Mouse (Mus musculus) adrenal gland, adult (tissue): ENCODE measurements around the gene Ckap2.

Source experiments
- DNase-seq, 2 experiments: peaks; one replicate each; pipeline ENCODE4 v3.0.0; 2022 to 2023; ENCODE audit warnings: low spot score in 1 of 2; ENCODE audit not compliant: inconsistent age in 2 of 2

Gene Ckap2

GRCm38 (mm10) chr8:22185431-22186397 lies at the start of gene Ckap2:
Gene Ckap2, minus strand, starts transcription at chr8:22185819.
- DNase-seq = peak; percentile 92 to 98

DNA sequence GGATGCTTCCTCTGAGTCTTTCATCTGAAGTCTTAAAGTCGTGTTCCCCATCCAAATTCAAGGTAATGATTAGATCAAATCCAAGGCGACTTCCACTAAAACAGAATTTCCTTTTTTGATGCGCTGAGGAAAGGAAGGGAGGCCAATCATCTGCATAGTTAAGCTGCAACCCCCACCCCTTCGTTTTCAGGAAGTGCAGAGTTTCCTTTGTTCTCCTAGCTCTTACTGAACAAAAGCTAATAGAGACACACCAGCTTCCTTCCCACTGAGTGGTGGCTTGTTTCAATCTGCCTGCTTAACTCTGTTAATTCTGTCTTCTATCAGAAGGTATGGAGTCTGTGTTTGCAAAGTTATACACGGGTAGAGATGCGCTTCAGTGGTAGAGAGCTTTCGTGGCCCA lies 43.0 kb upstream of the Ckap2 start:
- DNase-seq = peak in 1 of 2 experiments; percentile 32

DNA sequence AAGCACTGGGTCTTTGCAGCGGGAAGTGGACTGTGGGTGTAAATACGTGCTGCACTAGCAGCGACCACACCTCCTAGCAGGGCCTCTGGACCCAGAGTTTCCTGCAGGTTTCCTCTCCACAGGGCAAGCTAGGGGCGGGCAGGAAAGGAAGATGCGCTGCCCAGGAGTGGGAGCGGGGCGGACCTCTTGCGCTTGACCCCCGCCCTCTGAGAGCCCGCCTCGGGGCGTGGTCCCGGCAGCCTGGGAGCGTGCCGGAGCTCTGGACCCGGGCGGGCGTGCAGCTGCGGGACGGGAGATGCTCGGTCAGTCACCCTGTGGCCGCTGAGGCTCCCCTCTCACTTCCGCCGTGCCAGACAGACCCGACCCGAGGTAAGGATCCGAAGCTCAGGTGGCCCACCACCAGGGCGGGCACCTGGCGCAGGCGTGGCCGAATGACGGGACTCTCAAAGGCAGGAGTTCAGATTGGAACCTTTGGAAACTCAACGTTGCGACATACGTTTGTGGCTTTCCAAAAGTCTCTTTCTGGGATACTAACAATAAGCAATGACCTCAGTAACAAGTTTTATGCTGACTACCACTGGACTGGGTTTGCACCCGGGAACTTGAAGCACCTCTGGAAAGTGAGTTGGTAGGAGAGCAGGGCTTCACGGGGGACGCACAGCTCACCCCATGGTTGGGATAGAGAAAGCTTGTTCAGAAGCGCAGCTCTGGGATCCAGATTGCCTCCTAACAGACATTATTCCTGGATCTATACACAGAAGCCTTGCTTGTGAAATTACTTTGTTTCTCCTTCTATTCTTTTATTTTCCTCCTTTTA lies 41.6 kb upstream of the Ckap2 start, which contains the start of gene Thsd1:
Gene Thsd1 (plus strand): TSS at position 253 of the 817 bp plus-strand sequence.
- DNase-seq = peak; percentile 71 to 83

GRCm38 (mm10) chr8:22226361-22226760 lies 40.7 kb upstream of the Ckap2 start:
- no peak for DNase-seq

- DNase-seq = peak; percentile 88 to 95
Observed at GRCm38 (mm10) chr8:22214826-22215225, 29.2 kb upstream of the Ckap2 start.

- no peak for DNase-seq
Observed at GRCm38 (mm10) chr8:22209012-22209411, 23.4 kb upstream of the Ckap2 start.

GRCm38 (mm10) chr8:22207535-22207934 lies 21.9 kb upstream of the Ckap2 start:
- DNase-seq = no peak

GRCm38 (mm10) chr8:22199481-22199880 lies 13.9 kb upstream of the Ckap2 start:
- DNase-seq = no peak

DNA sequence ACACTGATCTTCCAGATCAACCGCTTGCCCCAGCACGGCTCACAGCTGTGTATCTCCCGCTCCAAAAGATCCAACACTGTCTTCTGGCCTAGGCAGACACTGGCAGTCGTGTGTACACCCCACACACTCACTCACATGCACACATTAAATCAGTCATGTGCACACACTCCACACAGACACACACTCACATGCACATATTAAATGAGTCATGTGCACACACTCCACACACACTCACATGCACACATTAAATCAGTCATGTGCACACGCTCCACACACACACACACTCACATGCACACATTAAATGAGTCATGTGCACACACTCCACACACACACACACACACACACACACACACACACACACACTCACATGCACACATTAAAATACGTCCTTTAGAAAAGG lies 12.3 kb upstream of the Ckap2 start:
- DNase-seq = no peak

DNA sequence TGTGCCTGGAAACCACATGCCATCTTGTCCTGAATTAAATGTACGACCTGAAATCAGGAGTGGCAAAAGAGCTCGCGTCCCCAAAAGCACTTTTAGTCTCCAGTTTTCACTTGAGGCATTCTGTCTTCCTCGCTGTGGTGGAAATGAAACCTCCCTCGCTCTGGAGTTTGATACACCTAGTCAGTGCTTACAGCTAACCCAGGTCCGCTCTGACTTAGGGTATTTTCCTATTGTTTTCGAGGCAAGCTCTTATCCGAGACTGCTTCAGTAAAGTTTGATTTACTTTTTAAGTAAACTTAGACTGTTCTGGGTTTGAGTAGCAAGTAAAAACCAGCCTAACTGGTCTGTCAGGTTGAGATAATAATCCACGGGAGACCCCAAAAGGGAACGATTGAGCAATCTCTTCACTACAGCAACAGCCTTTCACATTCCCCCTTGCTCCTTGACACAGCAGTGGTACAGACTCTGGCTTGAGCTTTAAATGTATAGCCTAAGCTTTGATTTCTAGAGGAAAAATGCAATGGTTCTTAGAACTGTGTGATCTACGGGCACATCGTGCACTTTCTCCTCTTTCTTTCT lies 7.9 kb upstream of the Ckap2 start:
- DNase-seq = no peak

- DNase-seq = peak; percentile 92 to 98
Observed at GRCm38 (mm10) chr8:22192660-22193431, 7.2 kb upstream of the Ckap2 start, which contains the start of gene Vps36. Gene Vps36, plus strand, starts transcription at chr8:22192809.

DNA sequence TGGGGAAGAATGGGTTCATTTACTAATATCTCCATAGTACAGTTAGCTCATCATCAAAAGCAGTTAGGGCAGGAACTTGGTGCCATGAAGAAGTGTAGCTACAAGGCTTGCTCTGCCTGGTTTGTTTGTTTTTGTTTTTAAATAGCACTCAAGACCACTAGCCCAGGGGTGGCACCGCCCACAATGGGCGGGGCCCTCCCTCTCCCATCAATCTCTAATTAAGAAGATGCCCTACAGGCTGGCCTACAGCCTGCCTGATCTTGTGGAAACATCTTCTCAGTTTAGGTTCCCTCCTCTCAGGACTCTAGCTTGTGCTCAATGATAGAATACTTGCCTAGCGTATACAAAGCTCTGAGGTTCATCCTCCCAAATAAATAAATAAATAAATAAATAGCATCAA lies 735 bp downstream of the Ckap2 start:
- DNase-seq = no peak

GRCm38 (mm10) chr8:22175966-22176365 lies 9.7 kb downstream of the Ckap2 start:
- DNase-seq = no peak

GRCm38 (mm10) chr8:22169167-22169566 lies 16.5 kb downstream of the Ckap2 start:
- DNase-seq = no peak

- DNase-seq = peak; percentile 86 to 94
Observed at GRCm38 (mm10) chr8:22166080-22166603, 19.5 kb downstream of the Ckap2 start, which contains the start of gene Nek3. Gene Nek3, minus strand, starts transcription at chr8:22166435.

DNA sequence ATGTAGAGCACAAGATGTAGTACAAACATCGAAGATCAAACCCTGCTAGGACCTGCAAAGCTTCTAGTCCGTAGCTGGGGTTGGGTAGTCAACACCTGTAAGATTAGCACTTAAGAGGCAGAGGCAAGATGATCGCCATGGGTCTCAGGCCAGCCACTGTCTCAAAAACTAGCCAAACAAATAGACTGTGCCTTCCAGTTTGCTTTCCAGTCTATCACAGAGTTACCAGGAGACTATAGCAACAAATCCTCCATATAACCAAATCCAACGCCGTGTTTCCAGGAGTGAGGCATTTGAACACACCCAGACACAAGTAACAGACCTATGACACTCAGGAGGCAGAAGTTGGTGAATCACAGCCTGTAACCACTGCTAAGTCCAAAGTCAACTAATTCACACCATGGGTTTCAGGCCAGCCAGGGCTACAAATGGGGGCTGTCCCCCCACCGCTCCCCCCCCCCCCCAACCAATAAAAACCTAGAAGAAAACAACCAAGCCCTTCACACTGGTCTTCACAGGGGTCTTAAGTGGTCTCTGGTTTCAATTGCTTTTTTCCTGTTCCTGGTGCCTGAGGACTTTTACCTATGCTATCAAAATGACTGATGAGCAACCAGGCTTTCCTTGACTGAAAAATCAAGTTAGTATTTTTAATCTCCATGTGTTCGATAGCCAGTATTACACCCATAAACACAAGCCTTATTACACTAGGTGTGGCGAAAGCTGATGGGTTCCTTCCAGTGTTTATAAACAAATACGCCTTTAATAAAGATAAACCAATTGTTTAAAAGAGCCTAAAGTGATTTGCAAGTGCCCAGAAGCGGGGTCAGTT lies 20.2 kb downstream of the Ckap2 start:
- peak in 1 of 2 experiments; percentile 59 for DNase-seq

- peak; percentile 24 to 37 for DNase-seq
Observed at GRCm38 (mm10) chr8:22164431-22164830, 21.2 kb downstream of the Ckap2 start.

DNA sequence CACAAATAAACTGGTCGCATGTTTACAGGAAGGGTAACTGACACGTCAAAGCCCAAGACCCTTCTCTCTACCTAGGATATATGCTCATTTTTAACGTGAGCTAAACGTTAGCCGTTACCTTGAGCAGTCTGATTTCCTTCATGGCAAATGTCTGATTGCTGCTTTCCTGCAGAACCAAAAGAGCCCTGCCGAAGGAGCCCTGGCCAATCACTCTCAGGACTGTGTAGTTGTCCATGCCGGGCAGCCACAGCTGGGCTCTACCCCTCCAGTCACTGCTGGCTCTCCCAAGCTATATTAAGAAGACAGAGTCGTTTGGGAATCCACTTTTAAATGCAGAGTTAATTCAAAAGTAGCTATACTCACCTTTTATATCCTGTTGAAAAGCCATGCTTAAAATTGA lies 23.4 kb downstream of the Ckap2 start:
- DNase-seq = no peak

GRCm38 (mm10) chr8:22150345-22150663 lies 35.3 kb downstream of the Ckap2 start:
- DNase-seq = peak in 1 of 2 experiments; percentile 73
